Mouse (Mus musculus) neural tube, embryonic 14.5 days (tissue): ENCODE data around the gene Ltbp4. TPM values are rescaled to one million over a fixed set of nuclear protein-coding genes. Genes with fewer than 3 reads are reported as not detected.

Source experiments
- ATAC-seq: fragments of 200-750 bp; cut with Nextera tagmentation; 2 replicates; pipeline ENCODE4 v1.8.0; 2017; ENCODE audit warnings: low read depth, mild to moderate bottlenecking, moderate TSS enrichment, moderate library complexity
- H3K27ac ChIP-seq: fragments of 300-500 bp; sonication (generic); 2 replicates; pipeline ENCODE4 v1.5.1; 2014; ENCODE audit warnings: low read depth, mild to moderate bottlenecking, control low read depth, low read length, moderate library complexity, mixed read lengths
- H3K27me3 ChIP-seq: fragments of 300-500 bp; sonication (generic); 2 replicates; pipeline ENCODE4 v1.6.1; 2014; ENCODE audit warnings: low read length; ENCODE audit not compliant: control insufficient read depth, insufficient read depth
- H3K36me3 ChIP-seq: fragments of 300-500 bp; sonication (generic); 2 replicates; pipeline ENCODE4 v1.6.1; 2014; ENCODE audit warnings: low read length, mixed read lengths; ENCODE audit not compliant: control insufficient read depth, insufficient read depth
- H3K4me1 ChIP-seq: fragments of 300-500 bp; sonication (generic); 2 replicates; pipeline ENCODE4 v1.6.1; 2014; ENCODE audit warnings: low read length; ENCODE audit not compliant: control insufficient read depth, insufficient read depth
- H3K4me2 ChIP-seq: fragments of 300-500 bp; sonication (generic); 2 replicates; pipeline ENCODE4 v1.6.1; 2014; ENCODE audit warnings: mild to moderate bottlenecking, low read depth, low read length, control low read depth
- H3K4me3 ChIP-seq: fragments of 300-500 bp; sonication (generic); 2 replicates; pipeline ENCODE4 v1.5.1; 2014; ENCODE audit warnings: low read depth, low read length, control low read depth, mixed read lengths
- H3K9ac ChIP-seq: fragments of 300-500 bp; sonication (generic); replicated peaks from 2 replicates; pipeline ENCODE4 v1.6.1; 2014; ENCODE audit warnings: low read depth, mild to moderate bottlenecking, control low read depth, low read length, mixed read lengths
- H3K9me3 ChIP-seq: fragments of 300-500 bp; sonication (generic); 2 replicates; pipeline ENCODE4 v1.6.1; 2016; ENCODE audit warnings: low read length; ENCODE audit not compliant: control insufficient read depth
- WGBS: fragments of 180-500 bp; shearing (Covaris S2); extraction: QIAGEN DNeasy Blood & Tissue Kit; methylation state at CpG from one replicate; pipeline ENCODE4 v1.1.7; 2014; 5-methylcytosine and 5-hydroxymethylcytosine counted together
- polyA plus RNA-seq: library from polyadenylated mRNA; unstranded; fragments of >200 nt; fragmentation: Nextera tagmentation; extraction: Ambion mirVana; gene quantifications from 2 replicates; pipeline ENCODE4 v1.2.1, GENCODE M21; 2014

Ltbp4 gene
- polyA plus RNA-seq, 1 experiment from 2014 or later: 5.8 TPM

- no peak overlapping the region for H3K9ac ChIP-seq
- H3K27me3 ChIP-seq: 0 out of 2 replicates have a peak, but pooled peaks cover 3% of the 10 kb centered on the region
- 48% methylated on average over 4 of the region's 4 CpGs for WGBS
- no peak for ATAC-seq
- no peak overlapping the region for H3K4me3 ChIP-seq
- H3K9me3 ChIP-seq: no peaks in the 10 kb centered on the region
- H3K4me1 ChIP-seq: peaks cover 10% of the 10 kb centered on the region; the same call in 1 of the 2 replicates
- H3K36me3 ChIP-seq: peaks cover 16% of the 10 kb centered on the region
- H3K4me2 ChIP-seq: no peak overlapping the region
- no peak overlapping the region for H3K27ac ChIP-seq
These were observed 5.1 kb upstream of the Ltbp4 start for GRCm38 (mm10) chr7:27342595-27342994.

DNA sequence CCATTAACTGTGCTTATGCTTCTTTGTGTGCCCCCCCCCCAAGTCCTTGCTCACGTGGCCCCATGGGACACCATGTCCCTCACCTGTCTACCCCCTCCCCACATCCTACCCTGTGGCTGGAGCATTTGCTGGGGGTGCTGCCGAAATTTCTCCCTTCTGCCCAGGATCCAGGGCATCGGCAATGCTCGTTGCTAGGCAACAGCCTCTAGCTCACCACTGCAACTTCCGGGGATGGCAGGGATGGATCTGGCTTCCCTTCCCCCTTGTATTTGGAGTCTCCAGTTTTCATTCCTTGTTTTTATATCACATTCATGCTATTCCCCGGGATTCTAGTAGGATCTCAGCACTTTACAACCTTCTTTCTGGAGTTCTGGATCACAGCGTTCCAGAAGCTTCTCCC, 2.0 kb upstream of the Ltbp4 start:
- Histone ChIP-seq H3K9ac (peak overlapping the region; percentile 37; the same call in 1 of the 2 replicates), H3K4me1 (peaks cover 16% of the 10 kb centered on the region; the same call in 1 of the 2 replicates), H3K27ac (no peak overlapping the region), H3K27me3 (peaks cover 14% of the 10 kb centered on the region), H3K36me3 (peaks cover 10% of the 10 kb centered on the region), H3K4me2 (peak overlapping the region; percentile 47), H3K9me3 (no peaks in the 10 kb centered on the region), H3K4me3 (0 out of 2 replicates have a peak overlapping the region, but pooled peaks have one; percentile 13)
- WGBS: 24% methylated on average over 7 of the region's 7 CpGs
- ATAC-seq: no peak

GRCm38 (mm10) chr7:27339114-27339513, 1.6 kb upstream of the Ltbp4 start:
- H3K4me1 ChIP-seq: peaks cover 16% of the 10 kb centered on the region; the same call in 1 of the 2 replicates
- H3K9ac ChIP-seq: peak overlapping the region; percentile 37; the same call in 1 of the 2 replicates
- H3K4me3 ChIP-seq: 0 out of 2 replicates have a peak overlapping the region, but pooled peaks have one; percentile 13
- peaks cover 7% of the 10 kb centered on the region for H3K36me3 ChIP-seq
- WGBS: 50% methylated on average over 4 of the region's 4 CpGs
- ATAC-seq: no peak
- H3K27ac ChIP-seq: no peak overlapping the region
- H3K4me2 ChIP-seq: peak overlapping the region; percentile 47
- H3K9me3 ChIP-seq: no peaks in the 10 kb centered on the region
- peaks cover 18% of the 10 kb centered on the region for H3K27me3 ChIP-seq

- H3K4me1 ChIP-seq: peaks cover 25% of the 10 kb centered on the region; the same call in 1 of the 2 replicates
- no peaks in the 10 kb centered on the region for H3K36me3 ChIP-seq
- H3K4me2 ChIP-seq: peak overlapping the region; percentile 43
- H3K27me3 ChIP-seq: peaks cover 45% of the 10 kb centered on the region
- peak overlapping the region; percentile 19 for H3K4me3 ChIP-seq
- no peak overlapping the region for H3K9ac ChIP-seq
- ATAC-seq: peak; percentile 86
- no peaks in the 10 kb centered on the region for H3K9me3 ChIP-seq
- H3K27ac ChIP-seq: no peak overlapping the region
- WGBS: under 1% methylated on average over 46 of the region's 47 CpGs
These were observed 1.3 kb downstream of the Ltbp4 start for GRCm38 (mm10) chr7:27335928-27336823.

- 57% methylated on average over 15 of the region's 15 CpGs for WGBS
- no peak overlapping the region for H3K27ac ChIP-seq
- H3K4me3 ChIP-seq: no peak overlapping the region
- peaks cover 55% of the 10 kb centered on the region for H3K27me3 ChIP-seq
- ATAC-seq: no peak
- H3K9me3 ChIP-seq: no peaks in the 10 kb centered on the region
- H3K4me2 ChIP-seq: no peak overlapping the region
- no peak overlapping the region for H3K9ac ChIP-seq
- H3K4me1 ChIP-seq: peaks cover 29% of the 10 kb centered on the region; the same call in 1 of the 2 replicates
- H3K36me3 ChIP-seq: no peaks in the 10 kb centered on the region
These were observed 2.3 kb downstream of the Ltbp4 start for GRCm38 (mm10) chr7:27335011-27335720.

DNA sequence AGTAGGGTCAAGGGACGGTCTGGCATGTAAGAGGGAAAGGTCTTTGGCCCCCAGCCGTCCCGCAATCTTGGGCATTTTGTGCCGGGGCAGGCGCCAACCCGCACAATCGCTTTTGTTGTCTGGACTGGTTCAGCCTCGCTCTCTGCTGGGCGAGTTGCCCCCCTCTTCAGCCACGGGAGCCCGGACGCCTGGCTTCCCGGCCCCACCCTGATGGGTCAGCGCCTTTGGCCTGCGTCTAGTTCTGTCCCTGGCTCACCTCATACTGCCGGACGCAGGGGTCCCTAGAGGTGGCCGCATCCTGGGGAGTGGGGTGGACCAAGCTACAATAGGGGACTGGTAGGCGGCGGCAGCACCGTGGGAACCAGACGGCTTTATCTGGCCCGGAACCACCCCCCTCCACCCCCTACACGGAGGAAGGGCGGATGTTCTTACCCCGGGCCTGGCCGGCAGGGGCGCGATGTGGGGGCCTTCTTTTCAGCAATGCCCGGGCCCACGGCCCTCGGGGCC, 3.0 kb downstream of the Ltbp4 start:
- peak overlapping the region; percentile 81; the same call in 1 of the 2 replicates for H3K4me2 ChIP-seq
- H3K27me3 ChIP-seq: peaks cover 63% of the 10 kb centered on the region
- no peaks in the 10 kb centered on the region for H3K36me3 ChIP-seq
- H3K27ac ChIP-seq: no peak overlapping the region
- peaks cover 26% of the 10 kb centered on the region; the same call in 1 of the 2 replicates for H3K4me1 ChIP-seq
- WGBS: 4% methylated on average over 31 of the region's 32 CpGs
- H3K9me3 ChIP-seq: no peaks in the 10 kb centered on the region
- no peak for ATAC-seq
- 0 out of 2 replicates have a peak overlapping the region, but pooled peaks have one; percentile 1 for H3K4me3 ChIP-seq
- H3K9ac ChIP-seq: no peak overlapping the region

DNA sequence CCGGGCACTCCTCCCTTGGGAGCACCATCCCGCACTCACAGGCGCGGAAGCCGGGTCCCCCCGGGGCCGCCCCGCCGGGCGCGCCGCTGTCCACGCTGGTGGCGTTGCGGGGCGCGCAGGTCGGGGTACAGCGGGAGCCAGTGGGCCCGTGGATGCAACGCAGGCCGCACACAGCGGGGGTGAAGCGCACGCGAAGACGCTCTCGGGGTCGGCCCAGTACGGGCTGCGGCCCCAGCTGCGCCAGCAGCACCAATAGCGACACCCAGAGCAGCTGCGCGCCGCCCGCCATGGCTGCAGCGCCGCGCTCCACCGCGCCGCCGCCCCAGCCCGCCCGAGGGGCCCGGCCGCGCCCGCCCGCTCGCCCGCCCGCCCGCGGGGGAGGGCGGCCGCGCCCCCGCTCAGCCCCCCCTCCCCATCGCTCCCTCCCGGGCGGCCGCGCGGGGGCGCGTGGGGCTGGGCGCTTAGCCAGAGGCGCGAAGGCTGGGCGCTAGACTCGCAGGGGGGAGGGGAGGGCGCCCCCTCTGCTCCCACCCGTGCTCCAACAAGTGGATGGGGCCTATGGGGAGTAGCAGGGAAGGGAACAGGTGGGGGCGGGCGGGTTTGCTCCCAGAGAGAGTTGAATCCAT, 4.1 kb downstream of the Ltbp4 start:
- peaks cover 70% of the 10 kb centered on the region for H3K27me3 ChIP-seq

DNA sequence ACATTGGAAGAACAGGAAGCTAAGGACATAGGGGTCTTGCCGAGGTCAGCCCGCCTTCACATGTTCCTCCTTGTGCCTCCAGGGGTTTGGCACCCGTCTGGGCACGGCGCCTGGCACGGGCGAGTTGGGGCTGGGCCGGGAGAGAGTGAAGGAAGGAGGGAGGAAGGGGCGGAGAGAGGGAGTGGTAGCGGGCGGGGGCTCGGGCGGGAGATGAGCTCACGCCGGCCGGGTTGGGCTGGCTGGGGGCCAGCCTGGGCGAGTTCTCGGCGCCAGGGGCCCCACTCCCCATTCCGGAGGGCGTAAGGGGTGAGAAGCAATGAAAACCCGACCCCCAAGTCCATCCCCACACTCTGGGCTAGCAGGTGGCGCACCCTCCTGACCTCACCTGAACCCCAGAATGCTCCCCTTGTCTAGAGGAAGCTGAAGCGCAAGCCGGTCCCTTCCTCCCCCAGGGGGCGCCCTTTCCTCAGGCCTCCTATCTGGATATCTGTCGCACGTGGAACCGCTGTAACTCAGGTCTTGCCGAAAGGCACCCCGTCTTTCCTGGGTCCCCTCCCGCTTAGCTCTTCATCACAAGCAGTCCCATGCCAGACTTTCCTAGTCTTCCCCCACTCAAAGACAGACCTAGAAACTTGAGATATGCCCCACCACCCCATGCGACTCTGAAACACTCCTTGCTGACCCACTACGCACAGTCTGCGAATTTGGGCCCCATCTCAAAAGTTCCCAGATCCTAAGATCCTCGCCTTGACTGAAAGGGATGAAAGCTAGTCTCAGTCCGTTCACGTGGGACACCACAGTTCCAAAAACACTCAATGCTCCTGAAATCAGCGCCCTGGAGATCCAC, 4.9 kb downstream of the Ltbp4 start:
- Histone ChIP-seq H3K27ac (no peak overlapping the region), H3K4me3 (peak overlapping the region; percentile 38), H3K4me2 (peak overlapping the region; percentile 81), H3K4me1 (peaks cover 22% of the 10 kb centered on the region; the same call in 1 of the 2 replicates), H3K9ac (no peak overlapping the region; the same call in 1 of the 2 replicates), H3K27me3 (peaks cover 74% of the 10 kb centered on the region), H3K36me3 (no peaks in the 10 kb centered on the region), H3K9me3 (no peaks in the 10 kb centered on the region)
- no peak for ATAC-seq
- 1% methylated on average over 28 of the region's 39 CpGs for WGBS

More for the DNA sequence above, 4.1 kb downstream of the Ltbp4 start:
- under 1% methylated on average over 25 of the region's 77 CpGs for WGBS
- peak overlapping the region; percentile 81 for H3K4me2 ChIP-seq
- ATAC-seq: no peak
- no peak overlapping the region for H3K27ac ChIP-seq
- peak overlapping the region; percentile 38 for H3K4me3 ChIP-seq
- H3K36me3 ChIP-seq: no peaks in the 10 kb centered on the region
- H3K9me3 ChIP-seq: no peaks in the 10 kb centered on the region
- H3K9ac ChIP-seq: peak overlapping the region; percentile 57
- H3K4me1 ChIP-seq: peaks cover 24% of the 10 kb centered on the region; the same call in 1 of the 2 replicates
